Mouse (Mus musculus): ENCODE results near the gene Acsf3. TPM values are rescaled to one million over a fixed set of nuclear protein-coding genes. Genes with fewer than 3 reads are reported as not detected.

Gene Acsf3
- total RNA-seq, 2 experiments from 2014 or later, result 22.8 to 23.3 TPM

GRCm38 (mm10) chr8:122844161-122844560, 68.9 kb downstream of the Acsf3 start:
- intact Hi-C loops (cut with DNase I), result no loop called here
- H3K27ac ChIP-seq, result no peak overlapping the region
- no peak overlapping the region for H3K4me3 ChIP-seq
- no peak for DNase-seq (ENCODE audit: extremely low spot score in 1 of 2, low spot score in 2 of 2)
- no peak for TF ChIP-seq CTCF (IDR thresholded peaks at IDR 0.05)

- Histone ChIP-seq H3K27ac (no peak overlapping the region), H3K4me3 (no peak overlapping the region)
- no peak for DNase-seq (ENCODE audit: extremely low spot score in 1 of 2, low spot score in 2 of 2)
- intact Hi-C loops (cut with DNase I), result no loop called here
- TF ChIP-seq CTCF (IDR thresholded peaks at IDR 0.05), result no peak
Observed at GRCm38 (mm10) chr8:122845662-122846061, 70.4 kb downstream of the Acsf3 start.

GRCm38 (mm10) chr8:122847829-122848561, 72.7 kb downstream of the Acsf3 start, which contains the start of gene Cdh15:
Gene Cdh15 (plus strand): TSS chr8:122847966.
- H3K27ac ChIP-seq, result no peak within 1 kb of the TSS
- TF ChIP-seq CTCF (IDR thresholded peaks at IDR 0.05), result no peak
- H3K4me3 ChIP-seq, result no peak within 1 kb of the TSS
- no peak for DNase-seq (ENCODE audit: extremely low spot score in 1 of 2, low spot score in 2 of 2)
- intact Hi-C loops (cut with DNase I), result no loop called here

- intact Hi-C loops (cut with DNase I), result no loop called here
- no peak for DNase-seq (ENCODE audit: extremely low spot score in 1 of 2, low spot score in 2 of 2)
- Histone ChIP-seq H3K4me3 (no peak overlapping the region), H3K27ac (no peak overlapping the region)
- no peak for TF ChIP-seq CTCF (IDR thresholded peaks at IDR 0.05)
Observed at GRCm38 (mm10) chr8:122849152-122849910, 74.0 kb downstream of the Acsf3 start.

GRCm38 (mm10) chr8:122850641-122851240, 75.5 kb downstream of the Acsf3 start:
- intact Hi-C loops (cut with DNase I), result no loop called here
- Histone ChIP-seq H3K27ac (no peak overlapping the region), H3K4me3 (no peak overlapping the region)
- no peak for DNase-seq (ENCODE audit: extremely low spot score in 1 of 2, low spot score in 2 of 2)
- TF ChIP-seq CTCF (IDR thresholded peaks at IDR 0.05), result no peak

- Histone ChIP-seq H3K4me3 (no peak overlapping the region), H3K27ac (no peak overlapping the region)
- no peak for TF ChIP-seq CTCF (IDR thresholded peaks at IDR 0.05)
- DNase-seq (ENCODE audit: extremely low spot score in 1 of 2, low spot score in 2 of 2), result no peak
- intact Hi-C loops (cut with DNase I), result no loop called here
Observed at GRCm38 (mm10) chr8:122851692-122852545, 76.6 kb downstream of the Acsf3 start.

GRCm38 (mm10) chr8:122852546-122852905, 77.2 kb downstream of the Acsf3 start:
- intact Hi-C loops (cut with DNase I), result no loop called here
- Histone ChIP-seq H3K27ac (no peak overlapping the region), H3K4me3 (no peak overlapping the region)
- no peak for TF ChIP-seq CTCF (IDR thresholded peaks at IDR 0.05)
- DNase-seq (ENCODE audit: extremely low spot score in 1 of 2, low spot score in 2 of 2), result no peak

GRCm38 (mm10) chr8:122853340-122853771, 78.1 kb downstream of the Acsf3 start:
- DNase-seq (ENCODE audit: extremely low spot score in 1 of 2, low spot score in 2 of 2), result no peak
- Histone ChIP-seq H3K27ac (no peak overlapping the region), H3K4me3 (no peak overlapping the region)
- TF ChIP-seq CTCF (IDR thresholded peaks at IDR 0.05), result no peak
- intact Hi-C loops (cut with DNase I), result no loop called here

- no peak for DNase-seq (ENCODE audit: extremely low spot score in 1 of 2, low spot score in 2 of 2)
- H3K4me3 ChIP-seq, result no peak overlapping the region
- intact Hi-C loops (cut with DNase I), result no loop called here
Observed at GRCm38 (mm10) chr8:122854388-122854787, 79.1 kb downstream of the Acsf3 start.

GRCm38 (mm10) chr8:122855123-122855522, 79.8 kb downstream of the Acsf3 start:
- no peak overlapping the region for H3K4me3 ChIP-seq
- intact Hi-C loops (cut with DNase I), result no loop called here
- no peak for TF ChIP-seq CTCF (IDR thresholded peaks at IDR 0.05)
- DNase-seq (ENCODE audit: extremely low spot score in 1 of 2, low spot score in 2 of 2), result no peak
- H3K27ac ChIP-seq, result no peak overlapping the region

More at GRCm38 (mm10) chr8:122854388-122854787, 79.1 kb downstream of the Acsf3 start:
- no peak for TF ChIP-seq CTCF (IDR thresholded peaks at IDR 0.05)
- no peak overlapping the region for H3K27ac ChIP-seq

GRCm38 (mm10) chr8:122856288-122856687, 81.0 kb downstream of the Acsf3 start:
- intact Hi-C loops (cut with DNase I), result no loop called here
- H3K27ac ChIP-seq, result no peak overlapping the region
- no peak for DNase-seq (ENCODE audit: extremely low spot score in 1 of 2, low spot score in 2 of 2)
- no peak for TF ChIP-seq CTCF (IDR thresholded peaks at IDR 0.05)
- H3K4me3 ChIP-seq, result no peak overlapping the region
